Mouse (Mus musculus) liver (tissue): Measurements from ENCODE around the gene Tex2.

ENCODE experiments used
- DNase-seq: peaks from one replicate; pipeline ENCODE4 v3.0.0-alpha.2; 2020; ENCODE audit warnings: mixed read lengths

The Tex2 gene

DNA sequence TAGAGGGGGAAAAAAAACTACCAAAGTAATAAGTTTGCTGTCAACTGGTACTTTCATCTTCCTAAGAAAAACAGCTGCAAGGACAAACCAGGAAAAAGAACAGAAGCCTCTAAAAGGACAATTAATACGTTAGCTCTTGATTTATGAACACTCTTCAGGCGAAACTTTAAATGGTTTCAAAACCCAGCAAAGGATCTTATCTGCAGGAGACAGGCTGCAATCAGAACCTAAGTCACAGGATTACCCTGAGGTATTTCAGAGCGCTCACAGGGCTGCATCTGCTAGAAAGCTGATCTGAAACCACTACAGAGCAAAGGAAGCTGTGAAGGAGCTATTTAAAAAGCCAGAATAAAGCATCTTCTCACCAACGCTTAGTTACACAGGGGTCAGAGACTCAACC is 131.6 kb downstream of the Tex2 start:
- DNase-seq: no peak

DNA sequence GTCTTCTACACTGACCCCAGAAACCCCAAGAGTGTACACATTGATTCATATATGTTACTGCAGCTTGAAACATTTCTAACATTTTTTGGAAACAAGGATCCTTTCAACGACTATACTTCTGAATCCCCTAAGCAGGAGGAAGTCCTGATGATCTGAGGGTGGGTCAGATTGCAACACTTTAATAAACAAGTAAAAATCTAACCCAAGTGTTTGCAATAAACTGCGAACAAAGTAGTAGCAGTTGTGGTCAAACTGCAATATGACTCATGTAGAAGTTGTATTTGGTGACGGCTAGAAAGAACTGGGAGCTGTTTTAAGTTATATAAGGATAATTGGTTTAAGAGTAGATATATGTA is 132.7 kb downstream of the Tex2 start:
- no peak for DNase-seq

- DNase-seq: no peak
These were observed 133.3 kb downstream of the Tex2 start for GRCm38 (mm10) chr11:106479619-106480529.

GRCm38 (mm10) chr11:106478745-106479144 is 134.5 kb downstream of the Tex2 start:
- no peak for DNase-seq

DNA sequence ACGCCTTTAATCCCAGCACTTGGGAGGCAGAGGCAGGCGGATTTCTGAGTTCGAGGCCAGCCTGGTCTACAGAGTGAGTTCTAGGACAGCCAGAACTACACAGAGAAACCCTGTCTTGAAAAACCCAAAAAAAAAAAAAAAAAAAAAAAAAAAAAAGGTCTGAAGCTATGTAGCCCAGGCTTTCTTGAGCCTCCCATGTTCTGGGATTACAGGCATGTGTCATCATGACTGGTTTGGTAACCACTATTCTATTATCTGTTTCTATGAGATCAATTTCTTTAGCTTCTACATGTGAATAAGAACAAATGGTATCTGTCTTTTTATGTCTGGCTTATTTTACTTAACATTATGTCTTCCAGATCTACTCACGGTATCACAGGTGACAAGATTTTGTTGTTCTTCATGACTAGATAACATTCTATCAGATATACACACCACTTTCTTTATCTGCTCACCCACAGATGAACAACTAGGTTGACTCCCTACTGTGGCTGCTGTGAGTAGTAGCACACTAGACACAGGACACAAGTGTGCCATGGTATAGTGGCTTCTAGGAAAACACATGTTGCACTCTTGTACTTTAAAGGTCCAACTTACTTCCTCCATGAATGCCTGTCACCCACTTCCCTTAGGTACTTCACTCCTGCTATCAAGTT is 135.6 kb downstream of the Tex2 start:
- DNase-seq: no peak

GRCm38 (mm10) chr11:106475309-106475708 is 137.9 kb downstream of the Tex2 start:
- DNase-seq: no peak

DNA sequence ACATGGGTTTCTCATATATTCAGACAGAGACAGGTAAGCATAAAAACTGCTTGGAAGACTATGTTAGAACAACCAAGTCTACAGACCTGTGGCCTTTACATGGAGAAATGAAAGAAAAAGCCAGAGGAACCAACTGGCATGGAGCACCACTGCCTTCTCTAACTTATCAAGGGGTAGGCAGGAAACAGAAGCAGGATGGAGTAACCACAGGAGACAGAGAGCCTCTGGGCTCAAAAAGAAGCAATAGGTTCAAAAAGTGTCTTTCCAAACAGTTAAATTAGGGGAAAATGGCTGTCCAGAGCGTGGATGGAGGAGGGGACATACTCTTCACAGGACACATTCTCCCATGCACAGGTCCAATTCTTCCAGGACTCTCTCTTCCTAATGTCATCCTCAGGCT is 141.6 kb downstream of the Tex2 start:
- DNase-seq: no peak

GRCm38 (mm10) chr11:106468509-106468908 is 144.7 kb downstream of the Tex2 start:
- DNase-seq: no peak

DNA sequence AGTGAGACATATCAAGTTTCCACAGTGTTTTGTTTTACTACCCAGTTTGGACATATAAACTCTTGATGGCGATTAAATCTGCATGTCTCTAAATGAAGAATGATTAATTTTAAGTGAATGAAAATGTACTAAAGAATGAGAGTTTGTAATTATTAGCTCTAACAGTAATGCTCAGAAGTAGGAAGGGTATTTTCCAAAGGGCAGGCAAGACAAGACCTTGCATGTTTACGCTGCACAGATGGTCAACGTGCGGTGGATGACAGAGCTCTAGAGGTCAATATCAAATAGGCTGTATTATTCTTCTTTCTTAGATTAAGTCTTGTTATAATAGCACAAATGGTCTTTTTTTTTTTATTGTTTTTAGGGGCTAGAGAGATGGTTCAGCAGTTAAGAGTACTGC is 147.3 kb downstream of the Tex2 start:
- no peak for DNase-seq

GRCm38 (mm10) chr11:106465545-106465903 is 147.7 kb downstream of the Tex2 start:
- DNase-seq: no peak

- no peak for DNase-seq
These were observed 148.3 kb downstream of the Tex2 start for GRCm38 (mm10) chr11:106464681-106465544.

GRCm38 (mm10) chr11:106463845-106464244 is 149.4 kb downstream of the Tex2 start:
- no peak for DNase-seq

DNA sequence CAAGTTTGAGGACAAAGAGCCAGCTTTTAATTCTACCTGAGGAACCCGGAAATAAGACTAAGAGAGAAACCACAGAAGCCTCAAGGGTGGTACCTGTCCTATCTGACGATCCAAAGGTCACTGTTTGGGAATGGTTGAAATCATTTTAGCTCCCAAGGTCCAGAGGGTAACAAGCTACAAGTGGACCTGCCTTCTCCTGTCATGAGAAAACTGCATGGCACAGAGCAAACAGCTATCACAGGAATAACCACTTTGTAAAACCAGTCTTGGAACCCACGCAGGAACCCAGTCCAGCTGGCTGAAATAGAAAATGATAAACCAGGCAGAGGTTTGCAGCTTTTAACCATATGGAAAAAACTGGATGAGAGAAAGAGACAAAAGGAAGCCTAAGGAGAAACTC is 150.9 kb downstream of the Tex2 start:
- no peak for DNase-seq

DNA sequence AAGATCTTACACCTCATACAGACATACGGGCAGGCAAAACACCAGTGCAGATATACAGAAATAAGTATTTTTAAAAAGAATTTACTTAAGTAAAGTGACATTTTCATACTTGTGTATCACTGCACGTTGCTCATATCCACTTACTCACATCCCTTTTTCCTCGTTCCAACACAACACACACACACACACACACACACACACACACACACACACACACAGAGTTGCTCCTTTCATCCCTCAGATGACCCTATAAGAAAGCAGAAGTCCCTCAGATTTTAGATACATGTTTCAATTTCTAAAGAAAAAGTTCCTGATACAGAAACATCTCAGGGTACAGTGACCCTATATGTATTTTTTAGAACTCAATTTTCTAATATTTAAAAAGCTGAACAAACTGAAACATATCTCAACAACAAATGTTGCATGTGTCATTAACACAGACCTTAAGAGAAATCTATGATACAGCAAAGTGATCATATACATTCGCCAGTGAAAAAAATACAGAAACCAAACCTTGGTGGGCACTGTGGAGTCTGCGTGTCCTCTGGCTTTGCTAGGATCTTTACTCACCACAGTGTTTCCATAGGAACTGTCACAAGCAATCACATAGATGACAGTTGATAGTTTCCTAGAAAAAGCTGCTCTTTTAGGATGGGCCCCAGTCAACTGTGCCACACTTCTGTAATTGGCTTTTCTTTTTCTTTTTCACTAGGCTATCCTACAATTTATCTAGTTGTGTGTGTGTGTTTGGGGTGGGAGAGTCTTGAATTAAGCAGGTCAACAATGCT is 151.9 kb downstream of the Tex2 start:
- DNase-seq: no peak

DNA sequence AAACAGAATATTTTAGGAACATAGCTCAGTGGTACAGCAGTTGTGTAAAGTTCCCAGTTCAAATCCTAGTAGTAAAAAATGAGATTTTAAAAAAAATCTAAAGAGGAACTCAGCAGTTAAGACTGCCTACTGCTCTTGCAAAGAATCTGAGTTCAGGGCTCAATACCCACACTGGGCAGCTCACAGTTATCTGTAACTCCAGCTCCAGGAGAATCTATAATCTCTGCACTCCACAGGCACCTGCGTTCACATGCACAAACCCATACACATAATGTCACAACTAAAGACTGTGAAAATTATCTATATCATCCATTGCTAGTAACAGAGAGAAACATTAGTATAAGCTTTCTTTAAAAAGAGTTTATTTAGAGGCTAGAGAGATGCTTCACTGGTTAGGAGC is 152.6 kb downstream of the Tex2 start:
- DNase-seq: no peak

GRCm38 (mm10) chr11:106458540-106458939 is 154.7 kb downstream of the Tex2 start:
- no peak for DNase-seq
